Mouse (Mus musculus) liver, embryonic 12.5 days (tissue): ENCODE measurements around the gene Gata5. TPM values are rescaled to one million over a fixed set of nuclear protein-coding genes. Genes with fewer than 3 reads are reported as not detected.
A peak's percentile ranks its signal among the peaks of the same experiment; 100 is the strongest.

Experiments used
- ATAC-seq: fragments of 200-750 bp; cut with Nextera tagmentation; 2 replicates; pipeline ENCODE4 v1.8.0; 2017; ENCODE audit warnings: moderate number of reproducible peaks, mild to moderate bottlenecking, moderate library complexity
- H3K27ac ChIP-seq: fragments of 300-500 bp; sonication (generic); 2 replicates; pipeline ENCODE4 v1.5.1; 2016; ENCODE audit warnings: mild to moderate bottlenecking
- H3K27me3 ChIP-seq: fragments of 300-500 bp; sonication (generic); replicated peaks from 2 replicates; pipeline ENCODE4 v1.6.1; 2016; ENCODE audit warnings: mild to moderate bottlenecking, moderate library complexity
- H3K36me3 ChIP-seq: fragments of 300-500 bp; sonication (generic); 2 replicates; pipeline ENCODE4 v1.6.1; 2016; ENCODE audit warnings: mild to moderate bottlenecking, moderate library complexity
- H3K4me1 ChIP-seq: fragments of 300-500 bp; sonication (generic); 2 replicates; pipeline ENCODE4 v1.6.1; 2016
- H3K4me2 ChIP-seq: fragments of 300-500 bp; sonication (generic); 2 replicates; pipeline ENCODE4 v1.6.1; 2016; ENCODE audit warnings: mild to moderate bottlenecking, moderate library complexity
- H3K4me3 ChIP-seq: fragments of 300-500 bp; sonication (generic); 2 replicates; pipeline ENCODE4 v1.5.1; 2016; ENCODE audit warnings: mild to moderate bottlenecking, moderate library complexity
- H3K9ac ChIP-seq: fragments of 300-500 bp; sonication (generic); 2 replicates; pipeline ENCODE4 v1.6.1; 2016; ENCODE audit warnings: mild to moderate bottlenecking, moderate library complexity
- H3K9me3 ChIP-seq: fragments of 300-500 bp; sonication (generic); replicated peaks from 2 replicates; pipeline ENCODE4 v1.6.1; 2016; ENCODE audit warnings: mild to moderate bottlenecking, moderate library complexity
- WGBS: fragments of 180-500 bp; shearing (Covaris S2); methylation state at CpG from one replicate; pipeline ENCODE4 v1.1.7; 2016; ENCODE audit not compliant: insufficient replicate concordance; 5-methylcytosine and 5-hydroxymethylcytosine counted together
- polyA plus RNA-seq: library from polyadenylated mRNA; unstranded; fragments of >200 nt; fragmentation: Nextera tagmentation; extraction: Ambion mirVana; gene quantifications from 2 replicates; pipeline ENCODE4 v1.2.1, GENCODE M21; 2016

The Gata5 gene
- polyA plus RNA-seq, 1 experiment from 2014 or later: 3.1 TPM

- no peaks in the 10 kb centered on the region for H3K9me3 ChIP-seq
- no peak overlapping the region for H3K4me3 ChIP-seq
- H3K4me2 ChIP-seq: no peak overlapping the region
- H3K4me1 ChIP-seq: no peaks in the 10 kb centered on the region
- no peak for ATAC-seq
- WGBS: 65% methylated on average over 8 of the region's 8 CpGs
- H3K27me3 ChIP-seq: 0 out of 2 replicates have a peak, but pooled peaks cover 16% of the 10 kb centered on the region
- H3K9ac ChIP-seq: no peak overlapping the region
- H3K36me3 ChIP-seq: no peaks in the 10 kb centered on the region
- no peak overlapping the region for H3K27ac ChIP-seq
Observed at GRCm38 (mm10) chr2:180306423-180307168, 27.9 kb downstream of the Gata5 start.

DNA sequence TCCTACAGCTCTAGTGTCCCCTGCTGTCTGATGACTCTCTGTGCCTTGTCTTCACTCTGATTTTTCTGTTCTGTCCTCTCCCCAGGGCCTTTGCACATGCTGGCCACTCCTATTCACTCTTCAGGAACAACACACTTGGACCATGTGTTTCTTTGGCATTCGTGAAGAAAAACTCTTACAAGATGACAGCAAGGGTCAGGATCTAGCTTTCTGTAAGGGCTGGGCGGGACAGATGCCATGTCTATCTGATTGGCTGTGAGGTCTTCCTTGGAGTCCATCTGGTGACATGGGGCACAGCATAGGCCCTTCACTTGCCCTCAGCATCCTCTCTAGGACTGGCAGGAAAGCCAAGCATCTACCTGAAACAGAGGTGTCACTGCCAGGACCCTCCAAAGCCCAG is 28.5 kb downstream of the Gata5 start:
- 42% methylated on average over 2 of the region's 2 CpGs for WGBS

GRCm38 (mm10) chr2:180305490-180305889 is 29.0 kb downstream of the Gata5 start:
- H3K36me3 ChIP-seq: no peaks in the 10 kb centered on the region
- no peak for ATAC-seq

More for the DNA sequence above, 28.5 kb downstream of the Gata5 start:
- Histone ChIP-seq H3K4me2 (no peak overlapping the region), H3K4me3 (no peak overlapping the region), H3K4me1 (peaks cover 5% of the 10 kb centered on the region), H3K27ac (no peak overlapping the region), H3K9ac (no peak overlapping the region), H3K36me3 (no peaks in the 10 kb centered on the region), H3K9me3 (no peaks in the 10 kb centered on the region), H3K27me3 (0 out of 2 replicates have a peak, but pooled peaks cover 16% of the 10 kb centered on the region)
- ATAC-seq: no peak

GRCm38 (mm10) chr2:180304554-180304953 is 29.9 kb downstream of the Gata5 start:
- Histone ChIP-seq H3K36me3 (no peaks in the 10 kb centered on the region), H3K27ac (no peak overlapping the region), H3K4me2 (no peak overlapping the region), H3K27me3 (0 out of 2 replicates have a peak, but pooled peaks cover 19% of the 10 kb centered on the region), H3K9ac (no peak overlapping the region), H3K4me1 (peaks cover 18% of the 10 kb centered on the region), H3K9me3 (no peaks in the 10 kb centered on the region), H3K4me3 (no peak overlapping the region)
- WGBS: 41% methylated on average over 4 of the region's 4 CpGs
- ATAC-seq: no peak

More at GRCm38 (mm10) chr2:180305490-180305889, 29.0 kb downstream of the Gata5 start:
- Histone ChIP-seq H3K27ac (no peak overlapping the region), H3K4me2 (no peak overlapping the region), H3K27me3 (0 out of 2 replicates have a peak, but pooled peaks cover 17% of the 10 kb centered on the region), H3K9me3 (no peaks in the 10 kb centered on the region), H3K4me1 (peaks cover 11% of the 10 kb centered on the region), H3K9ac (no peak overlapping the region), H3K4me3 (no peak overlapping the region)
- 51% methylated on average over 3 of the region's 3 CpGs for WGBS

DNA sequence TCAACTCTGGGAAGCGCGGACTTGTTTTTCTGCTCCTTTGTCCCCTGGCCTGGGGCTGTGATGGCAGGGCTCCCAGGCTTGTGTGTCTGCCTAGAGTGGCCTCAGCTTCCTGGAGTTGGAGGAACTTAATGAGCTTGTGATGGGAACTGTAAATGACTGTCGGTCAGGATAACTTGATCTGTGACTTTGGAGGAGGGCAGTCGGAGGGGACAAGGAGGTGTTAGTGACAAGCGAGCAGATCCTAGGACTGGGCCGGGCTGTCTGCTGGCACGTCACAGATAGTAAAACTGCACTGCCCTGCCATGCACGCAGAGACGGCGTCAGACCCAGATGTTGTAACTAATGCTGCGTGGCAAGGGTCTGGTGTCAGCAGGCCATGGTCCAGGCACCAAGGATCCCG is 31.0 kb downstream of the Gata5 start:
- Histone ChIP-seq H3K27me3 (0 out of 2 replicates have a peak, but pooled peaks cover 16% of the 10 kb centered on the region), H3K9me3 (no peaks in the 10 kb centered on the region), H3K36me3 (no peaks in the 10 kb centered on the region), H3K4me2 (no peak overlapping the region), H3K9ac (no peak overlapping the region), H3K4me3 (no peak overlapping the region), H3K4me1 (peaks cover 18% of the 10 kb centered on the region), H3K27ac (no peak overlapping the region)
- WGBS: 68% methylated on average over 12 of the region's 12 CpGs
- ATAC-seq: no peak

- Histone ChIP-seq H3K27me3 (0 out of 2 replicates have a peak, but pooled peaks cover 12% of the 10 kb centered on the region), H3K36me3 (no peaks in the 10 kb centered on the region), H3K9ac (no peak overlapping the region), H3K9me3 (no peaks in the 10 kb centered on the region), H3K4me2 (no peak overlapping the region), H3K4me1 (peaks cover 18% of the 10 kb centered on the region), H3K4me3 (no peak overlapping the region), H3K27ac (no peak overlapping the region)
- 69% methylated on average over 4 of the region's 4 CpGs for WGBS
- ATAC-seq: no peak
Observed at GRCm38 (mm10) chr2:180302201-180302600, 32.3 kb downstream of the Gata5 start.

DNA sequence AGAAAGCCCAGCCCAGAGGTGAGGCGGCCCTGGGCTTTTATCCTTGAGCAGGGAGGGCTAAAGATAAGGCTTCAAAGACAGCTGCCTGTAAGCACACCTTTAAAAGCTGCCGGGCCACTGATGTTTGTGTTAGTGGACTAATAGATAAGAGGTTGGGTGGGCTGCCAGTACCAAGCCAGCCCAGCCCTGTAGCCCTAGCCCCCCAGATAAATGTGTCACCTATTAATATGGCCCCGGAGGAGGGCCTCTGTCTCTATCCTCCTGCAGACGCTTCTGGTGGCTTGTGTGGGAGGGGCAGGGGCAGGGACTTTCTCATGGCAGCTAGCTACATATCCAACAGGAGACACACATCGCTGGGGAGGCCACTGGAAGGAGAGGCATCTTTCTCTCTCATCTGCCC is 33.7 kb downstream of the Gata5 start:
- Histone ChIP-seq H3K4me1 (peaks cover 18% of the 10 kb centered on the region), H3K27me3 (0 out of 2 replicates have a peak, but pooled peaks cover 8% of the 10 kb centered on the region), H3K4me3 (no peak overlapping the region), H3K36me3 (no peaks in the 10 kb centered on the region), H3K4me2 (no peak overlapping the region), H3K9ac (no peak overlapping the region; the same call in 1 of the 2 replicates), H3K27ac (no peak overlapping the region), H3K9me3 (no peaks in the 10 kb centered on the region)
- peak; percentile 65 for ATAC-seq
- 8% methylated on average over 5 of the region's 5 CpGs for WGBS

DNA sequence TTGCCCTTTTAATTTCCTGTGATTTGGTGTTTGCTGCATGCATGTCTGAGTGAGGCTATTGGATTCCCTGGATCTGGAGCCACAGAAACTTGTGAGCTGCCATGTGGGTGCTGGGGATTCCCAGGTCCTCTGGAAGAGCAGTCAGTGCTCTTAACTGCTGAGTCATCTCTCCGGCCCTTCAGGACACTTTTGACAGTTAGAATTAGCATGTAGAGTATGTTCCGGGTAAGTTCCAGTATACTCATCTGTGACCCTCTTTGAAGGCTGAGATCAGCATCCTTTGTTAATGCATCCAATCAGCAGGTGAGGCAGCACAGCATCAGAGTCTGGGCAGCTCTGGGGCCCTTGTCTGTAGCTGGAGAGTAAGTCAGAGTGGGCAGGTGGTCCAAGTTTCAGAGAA is 34.2 kb downstream of the Gata5 start:
- Histone ChIP-seq H3K36me3 (no peaks in the 10 kb centered on the region), H3K9ac (no peak overlapping the region; the same call in 1 of the 2 replicates), H3K27ac (no peak overlapping the region), H3K4me1 (peaks cover 18% of the 10 kb centered on the region), H3K27me3 (0 out of 2 replicates have a peak, but pooled peaks cover 8% of the 10 kb centered on the region), H3K4me2 (no peak overlapping the region), H3K9me3 (no peaks in the 10 kb centered on the region), H3K4me3 (no peak overlapping the region)
- no peak for ATAC-seq
- WGBS: 36% methylated on average over 2 of the region's 2 CpGs

DNA sequence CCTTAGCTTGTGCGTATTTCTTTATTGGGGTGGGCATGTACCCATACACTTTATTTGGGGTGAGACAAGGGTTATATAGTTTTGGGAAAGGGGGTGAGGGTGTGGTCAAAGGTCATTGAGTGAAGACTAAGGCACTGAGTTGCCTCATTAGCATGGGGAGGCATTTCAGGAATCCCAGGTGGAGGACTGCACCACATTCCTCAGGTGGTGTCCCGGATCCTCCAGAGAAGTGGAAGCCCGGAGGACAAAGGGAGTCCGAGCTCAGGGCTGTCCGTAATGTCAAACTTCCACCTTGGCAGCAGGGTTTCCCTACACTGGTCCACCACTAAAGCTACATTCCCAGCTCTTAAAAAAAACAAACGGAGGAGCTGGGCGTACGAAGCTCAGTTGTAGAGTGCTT is 41.6 kb downstream of the Gata5 start:
- 69% methylated on average over 8 of the region's 8 CpGs for WGBS
- Histone ChIP-seq H3K4me2 (no peak overlapping the region), H3K27ac (no peak overlapping the region), H3K9ac (no peak overlapping the region), H3K4me1 (peaks cover 2% of the 10 kb centered on the region; the same call in 1 of the 2 replicates), H3K4me3 (no peak overlapping the region), H3K27me3 (no peaks in the 10 kb centered on the region; the same call in 1 of the 2 replicates), H3K36me3 (no peaks in the 10 kb centered on the region), H3K9me3 (no peaks in the 10 kb centered on the region)
- ATAC-seq: no peak

DNA sequence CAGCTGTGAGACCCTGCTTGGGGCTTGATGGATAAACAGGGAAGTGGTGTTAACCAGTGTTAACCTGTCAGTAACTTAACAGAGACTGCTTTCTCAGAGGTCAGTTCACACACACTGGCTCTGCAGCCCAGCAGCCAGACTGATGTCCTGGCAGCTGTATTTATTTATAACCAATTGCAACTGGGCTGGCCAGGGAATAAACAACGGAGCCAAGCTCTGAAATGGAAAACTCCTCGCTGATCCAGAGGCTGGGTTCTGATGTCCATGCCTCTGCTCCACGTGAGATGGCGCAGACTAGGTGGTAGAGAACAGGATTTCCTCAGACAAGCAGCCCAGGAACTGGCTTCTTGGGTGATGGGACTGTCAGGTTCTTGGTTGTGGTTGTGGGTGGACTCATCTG is 42.5 kb downstream of the Gata5 start:
- 60% methylated on average over 4 of the region's 4 CpGs for WGBS
- H3K4me2 ChIP-seq: no peak overlapping the region
- no peaks in the 10 kb centered on the region for H3K36me3 ChIP-seq
- no peaks in the 10 kb centered on the region for H3K9me3 ChIP-seq
- no peak overlapping the region for H3K27ac ChIP-seq
- no peak overlapping the region for H3K4me3 ChIP-seq
- no peaks in the 10 kb centered on the region; the same call in 1 of the 2 replicates for H3K27me3 ChIP-seq
- no peak for ATAC-seq
- H3K4me1 ChIP-seq: peaks cover 2% of the 10 kb centered on the region; the same call in 1 of the 2 replicates
- no peak overlapping the region for H3K9ac ChIP-seq

GRCm38 (mm10) chr2:180291566-180291965 is 42.9 kb downstream of the Gata5 start:
- no peaks in the 10 kb centered on the region; the same call in 1 of the 2 replicates for H3K27me3 ChIP-seq
- no peak overlapping the region for H3K9ac ChIP-seq
- 52% methylated on average over 5 of the region's 5 CpGs for WGBS
- 0 out of 2 replicates have a peak, but pooled peaks have one; percentile 16 for ATAC-seq
- no peaks in the 10 kb centered on the region for H3K9me3 ChIP-seq
- no peak overlapping the region for H3K27ac ChIP-seq
- H3K4me3 ChIP-seq: no peak overlapping the region
- H3K36me3 ChIP-seq: no peaks in the 10 kb centered on the region
- peaks cover 2% of the 10 kb centered on the region; the same call in 1 of the 2 replicates for H3K4me1 ChIP-seq
- H3K4me2 ChIP-seq: no peak overlapping the region

GRCm38 (mm10) chr2:180290503-180290902 is 44.0 kb downstream of the Gata5 start:
- Histone ChIP-seq H3K4me1 (peaks cover 2% of the 10 kb centered on the region; the same call in 1 of the 2 replicates), H3K4me2 (no peak overlapping the region), H3K9me3 (no peaks in the 10 kb centered on the region), H3K27ac (no peak overlapping the region), H3K9ac (no peak overlapping the region), H3K27me3 (no peaks in the 10 kb centered on the region; the same call in none of the 2 replicates), H3K36me3 (no peaks in the 10 kb centered on the region), H3K4me3 (no peak overlapping the region)
- 25% methylated on average over 6 of the region's 6 CpGs for WGBS
- no peak for ATAC-seq
